Mouse (Mus musculus) large intestine, adult 2 months (tissue): ENCODE data around the gene Zfp182. TPM values are rescaled to one million over a fixed set of nuclear protein-coding genes. Genes with fewer than 3 reads are reported as not detected.
A peak's percentile ranks its signal among the peaks of the same experiment; 100 is the strongest.

ENCODE experiments used
- DNase-seq: peaks from one replicate; pipeline ENCODE4 v3.0.0-alpha.2; 2012; ENCODE audit warnings: low read depth, low spot score
- WGBS: fragments of 180-500 bp; shearing (Covaris S2); methylation state at CpG from one replicate; pipeline ENCODE4 v1.1.7; 2018; 5-methylcytosine and 5-hydroxymethylcytosine counted together
- polyA plus RNA-seq: library from polyadenylated mRNA; depleted of rRNA; stranded (reverse); fragments of >200 nt; gene quantifications from 2 replicates; pipeline ENCODE4 v1.2.3, GENCODE M21; 2012; rRNA removed

Gene Zfp182
- 0.47 and 1.2 TPM in 2 replicates for polyA plus RNA-seq

DNA sequence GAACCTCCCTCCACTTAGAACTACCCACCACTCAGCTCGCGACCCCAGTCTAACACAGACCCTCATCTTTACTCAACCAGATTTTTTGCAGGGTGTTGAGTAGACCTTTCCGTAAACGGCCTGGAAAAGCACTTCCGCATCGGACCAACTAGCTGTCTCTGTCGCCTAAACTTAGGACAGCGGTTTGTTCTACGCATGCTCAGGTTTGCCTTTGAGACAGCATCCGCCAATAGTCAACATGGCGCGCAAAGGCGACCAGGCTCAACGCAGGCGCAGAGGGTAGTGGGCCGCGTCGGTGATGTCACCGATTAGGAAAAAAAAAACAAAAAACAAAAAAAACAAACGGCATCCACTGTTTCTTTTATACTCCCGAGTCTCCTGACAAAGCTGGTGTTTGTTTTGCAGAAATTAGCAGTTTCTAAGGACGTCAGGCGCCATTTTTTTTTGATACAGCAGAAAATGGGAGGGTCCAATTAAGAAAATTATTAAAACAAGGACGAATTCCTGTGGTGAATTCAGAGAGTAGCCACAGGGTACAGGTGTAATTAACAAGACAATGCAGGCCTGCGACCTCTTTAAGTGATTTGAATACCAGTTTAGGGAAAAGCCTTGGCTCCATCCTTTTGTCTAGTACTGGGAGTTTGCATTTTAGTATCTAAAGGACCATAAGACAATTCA, at the start of gene Zfp182:
Zfp182 (minus strand) TSS at position 451 of the 678 bp plus-strand sequence.
- peak; percentile 28 for DNase-seq
- 22% methylated on average over 25 of the region's 25 CpGs for WGBS

GRCm38 (mm10) chrX:21089867-21090239, 27.7 kb upstream of the Zfp182 start:
- WGBS, result 50% methylated on average over 7 of the region's 7 CpGs

GRCm38 (mm10) chrX:21088983-21089866, 27.1 kb upstream of the Zfp182 start, which contains the start of gene Zfp300:
Zfp300 (minus strand) TSS chrX:21089527.
- DNase-seq, result peak; percentile 4
- WGBS, result 15% methylated on average over 27 of the region's 27 CpGs

More at GRCm38 (mm10) chrX:21089867-21090239, 27.7 kb upstream of the Zfp182 start:
- no peak for DNase-seq

DNA sequence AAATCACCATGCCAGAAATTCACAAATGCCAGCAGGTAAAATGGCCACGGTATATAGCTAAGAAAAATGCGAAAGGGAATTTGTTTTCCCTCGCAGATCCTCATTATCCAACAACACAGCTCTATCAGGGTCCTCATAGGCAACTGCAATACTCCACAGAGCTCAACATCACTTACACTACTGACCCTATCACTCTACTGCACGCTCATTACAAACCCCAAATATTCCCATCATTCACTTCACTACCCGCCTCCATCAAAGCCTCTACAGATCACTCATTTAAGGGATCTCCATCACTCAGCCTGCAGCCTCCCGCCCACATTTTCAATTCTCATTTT, 26.5 kb upstream of the Zfp182 start:
- 38% methylated on average over 6 of the region's 6 CpGs for WGBS
- DNase-seq, result no peak

GRCm38 (mm10) chrX:21068106-21068505, 6.0 kb upstream of the Zfp182 start, which contains the start of gene Spaca5:
Spaca5 (plus strand) TSS chrX:21068406.
- no peak for DNase-seq

GRCm38 (mm10) chrX:21062544-21062890, 401 bp upstream of the Zfp182 start:
- no peak for DNase-seq
- 74% methylated on average over 3 of the region's 3 CpGs for WGBS

- WGBS, result 19% methylated on average over 9 of the region's 9 CpGs
- DNase-seq, result peak; percentile 2
Observed at GRCm38 (mm10) chrX:21061460-21061859, 656 bp downstream of the Zfp182 start.

- 55% methylated on average over 1 of the region's 1 CpGs for WGBS
Observed at GRCm38 (mm10) chrX:20980901-20981300, 81.2 kb downstream of the Zfp182 start.

More at GRCm38 (mm10) chrX:20980901-20981300, 81.2 kb downstream of the Zfp182 start:
- no peak for DNase-seq

Other genes with a start within 250 kb of the Zfp182 start
- 3.7 and 5.5 TPM in 2 replicates for gene Timp1, start 192.2 kb downstream of the Zfp182 start, polyA plus RNA-seq
- gene Syn1, start 141.3 kb downstream of the Zfp182 start, polyA plus RNA-seq, result 0.77 and 1.2 TPM in 2 replicates
- 13.5 and 14.7 TPM in 2 replicates for gene Cfp, start 130.8 kb downstream of the Zfp182 start, polyA plus RNA-seq
- gene Elk1, start 111.7 kb downstream of the Zfp182 start, polyA plus RNA-seq, result 3.2 and 5.2 TPM in 2 replicates
- gene Uxt, start 100.3 kb downstream of the Zfp182 start, polyA plus RNA-seq, result 20.1 and 27.3 TPM in 2 replicates
- not detected in 2 replicates for gene Spaca5, start 6.1 kb upstream of the Zfp182 start, polyA plus RNA-seq
- gene Zfp300, start 27.2 kb upstream of the Zfp182 start, polyA plus RNA-seq, result not detected in 2 replicates
- gene Ssxa1, start 53.5 kb upstream of the Zfp182 start, polyA plus RNA-seq, result not detected in 2 replicates
- not detected in 2 replicates for gene Gm21876, start 113.3 kb upstream of the Zfp182 start, polyA plus RNA-seq